Mouse (Mus musculus): ENCODE measurements around the gene Tff3.
A peak's percentile ranks its signal among the peaks of the same experiment; 100 is the strongest.

Tff3 gene

DNA sequence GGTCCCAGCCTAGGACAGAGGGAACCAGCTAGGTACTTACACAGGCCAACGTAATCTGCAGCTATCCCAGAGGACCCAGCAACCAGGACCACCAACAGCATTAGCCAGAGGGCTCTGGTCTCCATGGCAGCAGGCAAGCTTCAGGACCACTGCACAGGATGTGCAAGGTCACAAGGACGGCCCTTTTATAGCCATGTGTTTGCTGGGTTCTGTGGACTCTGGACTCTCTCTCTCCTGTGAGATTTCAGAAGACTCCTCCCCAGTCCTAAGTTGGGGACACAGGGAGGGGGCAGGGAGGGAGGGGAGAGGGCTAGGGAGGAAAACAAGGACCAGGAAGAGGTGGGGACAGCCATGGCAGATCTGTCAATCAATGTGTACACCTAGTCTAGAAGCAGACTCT lies at the start of gene Tff3:
Gene Tff3, minus strand, starts transcription at position 195 of the 400 bp plus-strand sequence.
- DNase-seq (ENCODE audit: low spot score in 2 of 2), result no peak

DNA sequence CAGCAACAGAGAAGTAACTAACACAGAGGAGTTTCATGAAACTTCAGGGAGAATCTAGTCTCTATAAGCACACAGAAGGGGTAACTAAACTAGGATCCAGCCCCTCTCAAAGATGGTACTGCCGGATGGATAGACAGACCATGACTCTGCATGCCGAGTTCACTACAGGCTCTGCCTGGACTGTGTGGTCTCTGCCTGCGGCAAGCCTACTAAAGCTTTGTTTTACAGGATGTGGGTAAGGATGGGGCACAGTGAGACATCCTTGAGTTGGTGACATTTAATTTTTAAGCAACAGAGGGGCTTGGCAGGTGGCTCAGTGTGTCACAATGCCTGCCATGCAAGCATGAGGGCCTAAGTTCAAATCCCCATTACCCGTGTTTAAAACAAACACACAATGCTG lies 46.9 kb upstream of the Tff3 start:
- DNase-seq (ENCODE audit: low spot score in 2 of 2), result no peak

DNA sequence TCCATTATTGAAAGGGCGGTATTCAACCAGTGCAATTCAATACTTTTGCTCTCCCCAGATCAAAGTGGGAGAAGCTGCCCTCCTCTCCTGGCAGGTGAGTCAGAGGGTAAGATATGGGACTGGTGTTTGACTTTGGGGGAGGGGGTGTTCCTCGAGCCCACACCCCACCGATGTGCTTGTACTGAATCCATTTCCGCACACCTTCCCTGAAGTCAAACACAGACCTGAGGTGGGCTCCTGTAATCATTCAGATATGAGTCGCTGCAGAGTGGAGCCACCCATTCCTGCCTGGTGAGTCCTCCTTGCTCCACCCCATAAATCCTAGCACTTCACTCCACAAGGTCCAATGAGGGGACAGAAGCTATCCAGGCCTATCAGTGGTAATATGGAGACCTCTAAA lies 40.4 kb upstream of the Tff3 start:
- DNase-seq (ENCODE audit: low spot score in 2 of 2), result no peak

DNA sequence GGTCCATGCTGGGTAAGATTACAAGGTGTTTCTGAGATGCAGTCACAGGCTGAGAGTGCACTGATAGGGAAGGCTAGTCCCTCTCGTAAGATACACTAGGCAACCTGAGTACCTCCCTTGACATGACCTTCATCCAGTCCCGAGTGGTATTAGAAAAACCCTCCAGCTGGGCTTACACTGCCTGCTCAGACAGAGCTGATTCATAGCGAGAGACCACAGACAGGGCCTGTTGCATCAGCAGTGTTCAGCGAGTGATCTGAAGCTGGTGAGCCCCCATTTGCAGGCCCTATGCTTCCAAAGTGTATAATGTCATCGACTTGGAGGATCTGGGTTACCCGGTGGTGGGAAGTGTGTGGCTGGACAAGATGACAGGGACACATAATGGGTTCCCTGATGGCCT lies 35.7 kb upstream of the Tff3 start, which contains the start of gene Tff1:
Gene Tff1, minus strand, starts transcription at position 151 of the 400 bp plus-strand sequence.
- DNase-seq (ENCODE audit: low spot score in 2 of 2), result no peak

DNA sequence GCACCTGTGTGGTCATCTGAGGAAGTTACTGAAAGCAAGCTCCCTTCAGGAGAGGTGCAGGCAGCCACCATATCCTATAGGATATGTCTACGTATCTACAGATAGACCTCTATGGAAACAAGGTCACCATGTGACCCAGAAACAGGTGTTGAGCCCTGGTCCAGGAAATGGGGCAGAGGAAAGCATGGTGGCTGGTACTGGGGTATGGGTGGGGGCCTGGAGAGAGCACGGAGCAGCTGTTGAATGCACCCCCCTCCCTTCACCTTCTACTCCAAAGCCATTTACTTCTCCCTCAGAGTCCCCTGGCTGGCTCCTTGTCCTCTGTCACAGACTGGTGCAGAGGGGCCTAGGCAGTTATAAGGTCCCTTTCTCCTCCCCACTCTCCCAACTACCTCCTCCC lies 34.4 kb upstream of the Tff3 start:
- no peak for DNase-seq (ENCODE audit: low spot score in 2 of 2)

DNA sequence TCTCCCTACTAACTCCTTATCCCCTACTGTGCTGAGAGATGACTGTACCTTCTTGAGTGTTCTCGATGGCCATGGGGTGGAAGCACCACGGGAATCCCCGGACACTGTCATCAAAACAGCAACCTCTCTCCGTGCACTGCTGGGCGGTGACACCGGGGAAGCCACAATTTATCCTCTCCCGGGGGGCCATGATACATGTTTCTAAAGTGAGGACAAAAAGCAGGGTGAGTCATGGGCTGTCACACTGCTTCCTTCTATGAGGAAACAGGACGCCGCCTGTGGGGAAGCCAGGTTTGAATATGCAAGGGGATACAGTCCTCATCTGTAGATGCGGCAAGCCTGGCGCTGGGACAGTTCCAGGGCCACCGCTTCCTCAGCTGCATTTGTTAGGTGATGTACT lies 33.2 kb upstream of the Tff3 start:
- DNase-seq (ENCODE audit: low spot score in 2 of 2), result no peak

DNA sequence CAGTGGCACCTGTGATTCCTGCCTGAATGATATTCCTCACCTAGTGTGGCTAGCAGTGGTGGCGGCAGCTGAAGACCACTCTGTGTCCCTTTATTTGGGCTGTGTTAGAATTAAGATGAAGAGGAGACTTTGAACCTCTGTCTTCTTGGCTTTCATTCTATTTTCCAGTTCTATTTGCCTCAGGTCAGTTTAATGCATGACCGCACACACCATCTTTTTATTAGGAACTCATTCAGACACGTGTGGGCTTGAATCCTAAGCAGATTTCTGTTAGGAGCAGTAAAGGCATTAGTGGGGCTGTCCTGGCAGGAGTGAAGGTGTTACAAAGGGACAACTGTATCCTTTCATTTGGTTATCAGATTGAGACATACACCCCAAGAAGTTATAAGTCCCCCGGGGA lies 30.8 kb upstream of the Tff3 start:
- DNase-seq (ENCODE audit: low spot score in 2 of 2), result no peak

DNA sequence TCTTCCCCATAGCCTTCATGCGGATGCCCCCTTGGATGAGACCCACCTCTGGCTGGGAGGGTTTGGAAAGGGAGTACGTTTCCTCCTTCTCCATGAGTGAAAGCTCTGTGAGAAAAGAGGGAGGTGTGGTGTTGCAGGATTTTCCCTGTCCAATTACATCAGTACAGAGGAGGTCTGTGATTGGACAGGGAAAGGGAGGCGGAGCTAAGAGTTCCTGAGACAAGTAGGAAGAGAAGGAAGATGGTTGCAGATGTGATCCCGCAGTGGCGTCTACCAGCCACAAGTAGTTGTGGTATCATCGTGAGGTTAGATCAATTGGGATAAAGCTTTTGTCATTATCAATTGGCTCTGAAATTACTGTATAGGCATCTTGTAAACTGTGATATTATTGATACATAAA lies 28.5 kb upstream of the Tff3 start:
- DNase-seq (ENCODE audit: low spot score in 2 of 2), result no peak

DNA sequence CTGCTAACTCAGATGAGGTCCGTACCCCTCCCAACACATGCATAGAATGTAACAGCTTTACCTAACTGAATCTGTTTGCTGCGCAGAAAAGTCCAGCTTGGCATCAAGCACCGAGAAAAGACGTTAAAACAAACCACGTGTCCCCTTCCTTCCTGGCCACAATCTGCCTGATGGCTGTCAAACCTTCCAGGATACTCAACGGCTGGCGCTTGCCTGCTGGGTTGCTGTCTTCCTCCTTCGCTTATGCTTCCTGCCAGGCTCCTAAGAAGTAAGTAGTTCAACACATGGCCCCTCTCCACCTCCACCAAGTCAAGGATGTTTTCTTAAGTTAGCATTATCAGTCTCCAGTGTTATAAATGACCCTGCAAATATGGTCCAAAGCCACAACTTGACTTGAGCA lies 24.3 kb upstream of the Tff3 start:
- DNase-seq (ENCODE audit: low spot score in 2 of 2), result no peak

DNA sequence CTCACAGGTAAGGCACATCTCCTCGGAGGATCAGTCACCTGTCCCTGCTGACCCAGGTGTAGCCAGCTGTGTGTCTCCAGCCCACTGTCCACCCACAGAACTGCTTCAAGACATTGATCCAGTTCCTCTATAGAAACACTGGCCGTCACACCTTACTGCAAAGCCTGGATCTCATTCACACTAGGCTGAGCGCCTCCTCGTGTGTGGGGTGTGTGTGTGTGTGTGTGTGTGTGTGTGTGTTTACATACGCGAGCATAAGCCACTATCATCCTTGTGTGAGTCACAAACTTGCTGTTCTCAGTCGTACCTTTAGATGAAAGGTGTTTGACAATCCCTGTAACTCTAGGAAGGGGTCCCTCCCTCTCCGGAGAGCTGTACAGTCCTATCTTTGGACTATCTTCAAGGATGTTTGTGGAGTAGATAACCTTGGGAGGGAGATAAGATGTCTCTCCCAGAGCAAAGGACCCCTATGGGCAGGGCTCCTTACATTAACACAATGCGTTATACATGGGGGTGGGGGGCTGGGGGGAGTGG lies 23.6 kb upstream of the Tff3 start:
- DNase-seq (ENCODE audit: low spot score in 2 of 2), result no peak

DNA sequence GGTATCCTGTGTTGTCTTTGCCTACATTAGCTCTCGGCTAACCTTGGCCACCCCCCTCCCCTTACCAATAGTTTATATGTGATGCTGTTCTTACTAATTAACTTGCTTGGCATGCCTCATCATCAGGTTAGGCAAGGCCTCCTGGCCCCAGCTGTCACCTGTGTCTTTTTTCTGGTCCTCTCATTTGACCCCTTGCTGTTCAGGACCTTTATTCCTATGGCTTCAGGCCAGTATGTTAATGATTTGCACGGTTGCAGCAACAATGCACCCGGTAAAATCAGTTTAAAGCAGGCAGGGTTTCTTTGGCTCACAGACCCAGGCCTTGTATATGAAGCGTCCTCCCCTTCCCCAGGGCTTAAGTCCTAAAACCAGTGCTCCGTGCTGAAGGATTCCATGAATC lies 23.1 kb upstream of the Tff3 start:
- no peak for DNase-seq (ENCODE audit: low spot score in 2 of 2)

DNA sequence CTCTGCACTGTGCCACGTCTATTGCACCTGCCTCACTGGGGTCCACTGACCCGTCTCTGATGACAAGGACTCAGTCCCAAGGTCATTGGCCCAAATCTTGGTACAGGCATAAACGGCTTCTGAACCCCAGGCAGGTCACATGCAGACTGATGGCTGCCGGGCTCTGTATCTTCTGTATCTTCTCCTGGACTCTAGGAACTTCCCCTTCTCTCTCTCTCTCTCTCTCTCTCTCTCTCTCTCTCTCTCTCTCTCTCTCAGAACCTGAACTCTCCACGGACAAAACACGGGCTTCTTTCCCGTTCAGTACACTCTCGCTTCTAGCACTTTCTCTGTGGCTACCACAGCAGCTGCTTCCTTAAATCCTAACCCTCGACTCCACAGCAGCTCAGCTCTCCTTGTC lies 16.6 kb upstream of the Tff3 start:
- no peak for DNase-seq (ENCODE audit: low spot score in 2 of 2)

DNA sequence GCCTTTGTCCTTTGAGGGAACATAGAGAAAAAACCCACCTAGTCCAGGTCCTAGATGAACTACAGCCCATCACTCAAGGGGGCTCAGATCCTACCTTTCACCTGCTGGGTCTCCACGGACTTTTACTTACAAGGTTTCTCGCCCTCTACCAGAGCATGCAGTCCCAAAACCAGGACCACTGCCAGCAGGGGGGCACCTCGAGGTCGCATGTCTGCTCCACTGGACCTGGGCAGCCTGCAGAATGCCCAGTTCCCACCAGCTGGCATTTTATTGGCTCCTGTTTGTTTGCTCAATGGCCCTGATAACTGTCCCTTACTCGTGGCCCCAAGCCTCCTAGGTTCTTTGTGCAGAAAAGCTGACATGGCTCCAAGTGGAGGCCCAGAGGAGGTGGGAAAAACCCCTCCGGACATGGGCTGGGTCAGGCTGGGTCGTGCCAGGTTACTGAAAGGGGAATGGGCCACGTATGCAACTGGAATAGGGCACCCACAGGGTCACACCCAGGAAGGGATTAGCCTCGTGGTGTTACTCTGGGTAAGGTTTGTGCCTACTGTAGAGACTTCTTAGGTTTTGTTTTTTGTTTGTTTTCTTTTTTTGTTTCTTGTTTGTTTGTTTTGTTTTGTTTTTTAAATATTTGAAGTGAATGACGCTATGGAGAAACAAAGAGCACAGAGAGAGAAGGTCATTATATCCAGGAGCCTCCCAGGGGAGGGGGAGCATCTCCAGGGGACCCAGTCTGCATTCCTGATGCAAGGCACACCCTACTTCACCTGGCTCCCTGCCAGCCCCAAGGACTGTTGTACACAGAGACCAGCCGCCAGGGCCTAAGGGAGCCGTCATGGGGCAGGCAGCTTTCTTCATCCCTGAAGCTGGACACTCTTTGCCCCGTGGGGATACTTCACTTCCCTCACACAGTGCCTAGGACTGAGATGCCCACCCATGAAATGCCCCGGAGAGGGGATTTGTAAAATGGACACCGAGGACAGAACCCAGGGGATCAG lies 14.9 kb upstream of the Tff3 start, which contains the start of gene Tff2:
Gene Tff2, minus strand, starts transcription at position 243 of the 998 bp plus-strand sequence.
- no peak for DNase-seq (ENCODE audit: low spot score in 2 of 2)

DNA sequence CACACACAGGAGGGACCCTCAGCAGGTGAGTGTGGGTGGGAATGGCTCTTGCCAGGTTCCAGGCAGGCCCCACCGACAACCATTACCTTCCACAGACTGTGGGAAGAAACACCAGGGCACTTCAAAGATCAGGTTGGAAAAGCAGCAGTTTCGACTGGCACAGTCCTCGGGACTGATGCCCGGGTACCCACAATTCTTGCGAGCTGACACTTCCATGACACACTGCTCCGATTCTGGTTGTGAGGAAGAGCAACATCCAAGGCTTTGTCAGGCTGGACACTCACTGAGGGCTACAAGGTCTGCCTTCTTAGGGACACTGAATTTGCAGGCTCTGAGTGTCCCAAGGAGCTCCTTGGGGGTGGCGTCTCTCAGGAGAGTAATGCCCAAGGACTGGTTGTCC lies 12.7 kb upstream of the Tff3 start:
- DNase-seq (ENCODE audit: low spot score in 2 of 2), result no peak

DNA sequence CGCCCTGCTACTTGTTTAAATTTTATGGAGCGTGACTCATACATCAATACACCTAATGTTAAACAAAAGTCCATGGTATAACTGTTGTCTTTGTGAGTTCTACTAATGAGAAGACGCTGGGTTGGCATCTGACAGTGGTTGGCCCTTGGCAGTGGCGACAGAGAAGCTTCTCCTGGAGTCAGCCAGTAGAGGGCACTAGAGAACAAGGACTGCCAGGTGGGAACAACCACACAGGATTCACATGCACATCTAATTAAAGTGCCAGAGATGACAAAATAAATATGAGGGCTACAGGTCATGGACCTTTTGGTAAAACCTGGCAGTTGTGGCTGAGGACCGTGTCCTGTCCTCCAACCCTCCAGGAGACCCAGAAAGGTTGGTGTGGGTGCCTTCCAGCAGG lies 9.0 kb upstream of the Tff3 start:
- peak in 1 of 2 experiments; percentile 32 for DNase-seq (ENCODE audit: low spot score in 2 of 2)

DNA sequence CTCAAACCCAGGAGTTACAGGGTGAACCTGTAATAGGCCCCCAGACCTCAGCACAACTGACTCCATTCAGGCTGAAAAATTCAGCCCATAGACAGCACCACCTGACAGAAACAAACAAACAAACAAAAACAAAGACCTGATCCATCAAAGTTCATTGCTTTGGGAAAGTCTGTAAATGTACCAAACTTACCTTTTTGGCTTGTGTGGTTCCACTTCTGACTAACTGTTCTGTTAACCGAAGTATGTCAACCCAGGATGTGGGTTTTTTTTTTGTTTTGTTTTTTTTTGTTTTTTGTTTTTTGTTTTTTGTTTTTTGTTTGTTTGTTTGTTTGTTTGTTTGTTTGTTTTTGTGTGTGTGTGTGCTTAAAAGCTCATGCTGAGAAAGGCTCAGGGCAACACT lies 7.4 kb upstream of the Tff3 start:
- no peak for DNase-seq (ENCODE audit: low spot score in 2 of 2)

DNA sequence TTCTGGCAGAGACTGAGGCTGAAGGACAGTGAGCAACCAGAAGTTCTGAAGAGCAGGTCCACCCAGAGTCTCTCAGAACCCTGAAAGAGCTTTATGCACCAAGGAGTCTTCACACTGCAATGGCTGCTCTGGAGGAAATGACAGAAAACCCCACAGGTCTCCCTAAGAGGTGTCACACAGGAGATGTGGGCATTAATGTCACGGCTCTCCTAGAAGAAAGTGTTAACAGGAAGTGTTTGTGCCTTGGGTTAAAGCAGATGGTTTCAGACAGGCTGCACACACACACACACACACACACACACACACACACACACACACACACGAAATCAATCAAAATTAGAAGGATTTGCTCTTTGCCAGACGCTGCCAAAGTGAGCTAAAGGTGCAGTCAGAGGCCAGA lies 6.8 kb upstream of the Tff3 start:
- DNase-seq (ENCODE audit: low spot score in 2 of 2), result no peak

DNA sequence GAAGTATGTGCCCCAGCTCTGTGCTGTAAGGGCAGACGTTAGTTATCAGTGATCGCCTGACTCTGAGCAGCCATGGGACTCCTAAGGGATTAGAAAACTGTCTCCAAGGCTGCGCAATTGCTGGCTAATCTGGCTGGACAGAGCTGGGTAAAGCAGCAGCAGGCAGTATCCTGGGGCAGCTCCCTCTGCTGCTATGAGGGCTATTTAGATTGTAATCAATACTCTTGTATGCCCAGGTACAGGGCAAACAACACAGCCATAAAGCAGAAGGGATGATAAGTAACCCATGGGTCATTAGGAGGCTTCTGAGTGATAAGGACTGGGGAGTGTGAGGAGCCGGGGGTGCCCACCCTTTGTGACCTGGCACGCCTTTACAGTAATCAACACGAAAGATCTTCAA lies 5.5 kb upstream of the Tff3 start:
- DNase-seq (ENCODE audit: low spot score in 2 of 2), result no peak

DNA sequence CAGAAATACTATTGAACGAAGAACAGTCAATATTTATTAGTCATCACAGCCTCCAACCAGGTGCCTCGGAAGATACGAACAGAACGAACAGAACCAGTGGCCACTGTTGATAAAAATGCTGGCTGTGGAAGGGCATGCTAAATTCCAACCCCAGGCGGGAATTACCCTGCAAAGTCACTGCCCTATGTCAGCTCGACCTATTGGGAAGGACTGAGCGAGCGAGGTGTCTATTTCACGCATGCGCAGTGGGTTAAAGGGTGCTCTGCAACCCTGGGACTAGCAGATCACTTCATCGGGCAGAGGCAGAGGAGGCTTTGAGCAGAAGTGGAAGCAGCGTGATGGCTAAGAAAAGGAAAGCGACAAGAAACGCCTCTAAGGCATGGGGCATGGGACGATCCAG lies 4.3 kb upstream of the Tff3 start:
- DNase-seq (ENCODE audit: low spot score in 2 of 2), result no peak

DNA sequence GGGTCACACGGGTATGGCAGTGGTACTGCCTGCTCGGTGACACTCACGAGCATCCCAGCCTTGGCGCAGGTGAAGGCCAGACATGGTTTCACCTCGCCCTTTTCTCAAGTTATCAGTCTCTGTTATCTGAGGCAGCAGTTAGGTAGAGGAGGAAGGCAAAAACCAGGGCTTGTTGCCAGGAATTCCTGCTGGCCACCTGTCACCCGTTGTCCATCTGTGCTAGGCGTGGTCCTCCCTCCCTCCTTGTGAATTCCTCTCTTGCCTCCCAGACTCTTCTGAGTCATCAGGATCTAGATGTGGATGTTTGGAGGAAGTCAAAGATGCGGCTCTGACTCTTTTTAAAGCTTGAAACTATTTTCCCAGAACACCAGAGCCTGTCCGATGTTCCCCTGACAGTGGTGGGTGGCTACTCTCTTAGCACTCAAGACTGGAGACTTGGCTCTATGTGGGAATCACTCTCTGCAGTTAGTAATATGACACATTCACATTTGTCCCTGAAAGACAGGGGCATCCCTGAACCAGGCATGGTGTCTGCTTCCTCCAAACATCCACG lies 1.9 kb upstream of the Tff3 start:
- DNase-seq (ENCODE audit: low spot score in 2 of 2), result no peak

DNA sequence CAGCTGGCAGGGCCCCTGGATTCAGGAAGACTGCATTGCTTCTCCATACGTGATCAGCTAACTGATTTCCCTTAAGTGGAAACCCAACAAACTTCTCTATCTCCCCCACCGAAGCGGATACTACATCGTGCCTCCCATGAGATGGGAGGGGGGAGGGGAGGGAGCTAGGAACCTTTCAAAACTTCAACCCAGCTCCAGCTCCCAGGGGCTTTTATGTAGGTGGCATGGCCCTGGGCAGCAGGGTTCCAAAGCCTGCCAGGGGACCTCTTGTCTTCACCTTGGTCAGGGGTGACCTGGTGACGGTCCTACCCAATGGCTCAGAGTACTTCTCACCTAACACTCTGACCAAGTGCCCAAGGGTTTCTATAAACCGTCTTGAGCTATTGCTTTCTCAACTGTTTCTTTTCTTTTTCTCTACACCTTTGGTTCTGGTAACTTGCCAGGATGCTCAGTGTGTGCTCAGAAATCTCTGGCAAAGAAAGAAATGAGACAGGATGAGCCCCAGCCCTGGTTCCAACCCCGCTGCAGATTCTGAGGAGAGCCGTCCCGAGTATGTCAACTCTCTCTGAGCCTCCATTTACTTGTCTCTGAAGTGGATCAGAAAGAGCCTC lies 633 bp downstream of the Tff3 start:
- DNase-seq (ENCODE audit: low spot score in 2 of 2), result no peak

DNA sequence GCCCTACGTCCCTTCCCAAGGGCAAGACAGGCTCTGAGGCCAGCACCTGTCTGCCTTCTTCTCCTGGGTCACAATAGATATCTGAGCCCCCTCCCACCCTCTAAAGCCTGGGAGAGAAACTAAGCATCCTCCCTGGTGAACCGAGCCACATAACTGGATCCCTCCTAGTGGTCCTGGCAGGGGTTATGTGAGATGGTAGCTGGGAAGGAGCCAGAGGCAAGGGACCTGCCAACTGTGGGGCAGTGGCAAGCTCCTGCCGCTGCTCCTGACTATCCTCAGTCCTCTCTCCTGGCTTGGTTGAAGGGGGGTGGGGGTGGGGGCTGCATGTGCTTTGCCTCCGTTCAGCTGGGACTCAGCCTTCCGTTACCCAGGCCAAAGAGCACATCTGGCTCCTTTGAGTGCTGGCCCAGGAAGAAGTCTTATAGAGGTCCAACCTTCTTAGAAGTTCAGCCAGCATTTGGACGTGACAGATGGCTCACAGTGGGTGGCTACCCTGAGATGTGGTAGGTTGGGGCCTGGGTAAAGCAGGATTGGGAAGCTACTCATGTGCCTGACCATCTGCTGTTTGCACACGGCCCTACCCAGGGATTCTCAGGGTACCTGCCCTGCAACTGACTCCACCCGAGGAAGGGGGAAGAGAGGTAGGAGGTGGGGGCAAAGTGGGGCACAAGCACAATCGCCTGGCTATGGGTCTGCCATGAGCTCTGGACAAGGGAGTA lies 3.7 kb downstream of the Tff3 start:
- no peak for DNase-seq (ENCODE audit: low spot score in 2 of 2)

Measured in frontal cortex, postnatal 25 days (tissue).